Mouse (Mus musculus) olfactory bulb, adult 2 months (tissue): ENCODE measurements around the gene Slit3. TPM values are rescaled to one million over a fixed set of nuclear protein-coding genes. Genes with fewer than 3 reads are reported as not detected.
A peak's percentile ranks its signal among the peaks of the same experiment; 100 is the strongest.

Experiments
- H3K27ac ChIP-seq: fragments of 200-500 bp; 2 replicates; pipeline ENCODE4 v1.5.1; 2012; ENCODE audit warnings: low read depth, low read length; ENCODE audit not compliant: insufficient read depth
- H3K4me1 ChIP-seq: fragments of 200-500 bp; 2 replicates; pipeline ENCODE4 v1.6.1; 2012; ENCODE audit warnings: low read length; ENCODE audit not compliant: control insufficient read depth, insufficient read depth
- H3K4me3 ChIP-seq: fragments of 200-500 bp; 2 replicates; pipeline ENCODE4 v1.5.1; 2012; ENCODE audit warnings: mild to moderate bottlenecking, low read depth, low read length, moderate library complexity; ENCODE audit not compliant: insufficient read depth
- CTCF ChIP-seq: fragments of 200-500 bp; IDR thresholded peaks from 2 replicates; pipeline ENCODE4 v1.5.1; 2012; ENCODE audit warnings: low read depth, mild to moderate bottlenecking, low read length, moderate library complexity; ENCODE audit not compliant: insufficient read depth
- POLR2A ChIP-seq: fragments of 200-500 bp; IDR thresholded peaks from 2 replicates; pipeline ENCODE4 v1.6.1; 2012; ENCODE audit warnings: mild to moderate bottlenecking, low read depth, low read length, moderate library complexity; ENCODE audit not compliant: insufficient read depth
- WGBS: fragments of 180-500 bp; shearing (Covaris S2); methylation state at CpG from one replicate; pipeline ENCODE4 v1.1.7; 2018; 5-methylcytosine and 5-hydroxymethylcytosine counted together
- polyA plus RNA-seq: library from polyadenylated mRNA; stranded (reverse); fragments of >200 nt; gene quantifications from 2 replicates; pipeline ENCODE4 v1.2.4, GENCODE M21; 2012; ENCODE audit warnings: low replicate concordance; ENCODE audit not compliant: missing spikeins, insufficient read depth, insufficient read length

Slit3 gene
- polyA plus RNA-seq, 1 experiment = not detected

GRCm38 (mm10) chr11:35452413-35452812, 331.4 kb downstream of the Slit3 start:
- whole genome bisulfite sequencing = 42% methylated on average over 5 of the region's 5 CpGs

GRCm38 (mm10) chr11:35454191-35454725, 333.2 kb downstream of the Slit3 start:
- Histone ChIP-seq H3K27ac (no peak overlapping the region), H3K4me1 (peaks cover 14% of the 10 kb centered on the region), H3K4me3 (no peak overlapping the region)
- WGBS = 28% methylated on average over 10 of the region's 10 CpGs
- no peak for TF ChIP-seq POLR2A
- TF ChIP-seq CTCF = no peak

More at GRCm38 (mm10) chr11:35452413-35452812, 331.4 kb downstream of the Slit3 start:
- no peak overlapping the region for H3K27ac ChIP-seq
- TF ChIP-seq CTCF = 0 out of 2 replicates have a peak, but pooled peaks have one; percentile 19
- no peak for TF ChIP-seq POLR2A
- no peak overlapping the region for H3K4me3 ChIP-seq
- peaks cover 14% of the 10 kb centered on the region for H3K4me1 ChIP-seq

- H3K27ac ChIP-seq = no peak overlapping the region
- no peak overlapping the region for H3K4me3 ChIP-seq
- WGBS = 56% methylated on average over 4 of the region's 4 CpGs
- peaks cover 14% of the 10 kb centered on the region for H3K4me1 ChIP-seq
- TF ChIP-seq CTCF = no peak
- no peak for TF ChIP-seq POLR2A
Measured at GRCm38 (mm10) chr11:35454781-35455180, 333.8 kb downstream of the Slit3 start.

GRCm38 (mm10) chr11:35458068-35458467, 337.0 kb downstream of the Slit3 start:
- 70% methylated on average over 2 of the region's 2 CpGs for WGBS
- peaks cover 11% of the 10 kb centered on the region for H3K4me1 ChIP-seq
- no peak for TF ChIP-seq CTCF
- TF ChIP-seq POLR2A = no peak
- H3K27ac ChIP-seq = no peak overlapping the region
- H3K4me3 ChIP-seq = no peak overlapping the region

- 77% methylated on average over 6 of the region's 6 CpGs for WGBS
- H3K4me1 ChIP-seq = no peaks in the 10 kb centered on the region
- H3K27ac ChIP-seq = no peak overlapping the region
- TF ChIP-seq POLR2A (no peak), CTCF (no peak)
- H3K4me3 ChIP-seq = no peak overlapping the region
Measured at GRCm38 (mm10) chr11:35466701-35467100, 345.7 kb downstream of the Slit3 start.

GRCm38 (mm10) chr11:35468847-35469246, 347.8 kb downstream of the Slit3 start:
- H3K4me1 ChIP-seq = no peaks in the 10 kb centered on the region
- H3K27ac ChIP-seq = no peak overlapping the region
- WGBS = 86% methylated on average over 7 of the region's 7 CpGs
- no peak overlapping the region for H3K4me3 ChIP-seq
- TF ChIP-seq CTCF = no peak

- H3K4me3 ChIP-seq = no peak overlapping the region
Measured at GRCm38 (mm10) chr11:35469940-35470339, 348.9 kb downstream of the Slit3 start.

GRCm38 (mm10) chr11:35470853-35471252, 349.8 kb downstream of the Slit3 start:
- WGBS = 71% methylated on average over 5 of the region's 5 CpGs
- Histone ChIP-seq H3K27ac (no peak overlapping the region), H3K4me3 (no peak overlapping the region), H3K4me1 (no peaks in the 10 kb centered on the region)
- TF ChIP-seq POLR2A (no peak), CTCF (no peak)

More at GRCm38 (mm10) chr11:35469940-35470339, 348.9 kb downstream of the Slit3 start:
- no peaks in the 10 kb centered on the region for H3K4me1 ChIP-seq
- no peak overlapping the region for H3K27ac ChIP-seq
- TF ChIP-seq CTCF (no peak), POLR2A (no peak)
- 78% methylated on average over 4 of the region's 4 CpGs for WGBS

- H3K4me1 ChIP-seq = no peaks in the 10 kb centered on the region
- H3K4me3 ChIP-seq = no peak overlapping the region
- H3K27ac ChIP-seq = no peak overlapping the region
- TF ChIP-seq CTCF = no peak
- no peak for TF ChIP-seq POLR2A
- 82% methylated on average over 11 of the region's 11 CpGs for WGBS
Measured at GRCm38 (mm10) chr11:35472842-35473616, 352.0 kb downstream of the Slit3 start.
